Mouse (Mus musculus): Measurements from ENCODE around the gene Spg11. TPM values are rescaled to one million over a fixed set of nuclear protein-coding genes. Genes with fewer than 3 reads are reported as not detected.

The Spg11 gene
- polyA plus RNA-seq, 1 experiment = 5.8 TPM

- Histone ChIP-seq H3K4me3 (no peak overlapping the region), H3K27me3 (ENCODE audit: control insufficient read depth, insufficient read depth, insufficient read length) (no peaks in the 10 kb centered on the region), H3K79me2 (ENCODE audit: control insufficient read depth, insufficient read depth) (no peaks in the 10 kb centered on the region), H3K4me2 (ENCODE audit: low read depth) (peak overlapping the region; percentile 100), H3K36me3 (ENCODE audit: control insufficient read depth, insufficient read depth) (no peaks in the 10 kb centered on the region), H3ac (ENCODE audit: control insufficient read depth, insufficient read length) (no peak overlapping the region)
- TF ChIP-seq SRF (IDR thresholded peaks at IDR 0.05; ENCODE audit: control insufficient read depth, insufficient read length, low read depth) = no peak
- no peak for TF ChIP-seq MYOD1 (IDR thresholded peaks at IDR 0.05; ENCODE audit: control insufficient read depth in 1 of 3, insufficient read length in 2 of 3, low read depth in 2 of 3)
- no peak for TF ChIP-seq CEBPB (IDR thresholded peaks at IDR 0.05; ENCODE audit: insufficient read depth, poor library complexity, severe bottlenecking)
- TF ChIP-seq MAX (IDR thresholded peaks at IDR 0.05; ENCODE audit: low read depth) = no peak
- no peak for TF ChIP-seq REST (IDR thresholded peaks at IDR 0.05; ENCODE audit: insufficient read depth, insufficient read length)
- no peak for TF ChIP-seq POLR2AphosphoS2 (IDR thresholded peaks at IDR 0.05; ENCODE audit: insufficient read length, low read depth)
- TF ChIP-seq E2F4 (IDR thresholded peaks at IDR 0.05; ENCODE audit: insufficient read depth) = no peak
- no peak for TF ChIP-seq TCF12 (IDR thresholded peaks at IDR 0.05; ENCODE audit: insufficient read depth, poor library complexity, severe bottlenecking)
- no peak for TF ChIP-seq POLR2A (IDR thresholded peaks at IDR 0.05; ENCODE audit: insufficient read length, low read depth)
These were observed 43.4 kb upstream of the Spg11 start for GRCm38 (mm10) chr2:122161542-122161941.

GRCm38 (mm10) chr2:122160680-122161079 lies 42.5 kb upstream of the Spg11 start, which contains the start of gene Trim69:
Trim69 (plus strand) TSS chr2:122160700.
- no peak within 1 kb of the TSS for H3K4me3 ChIP-seq
- H3K4me2 ChIP-seq (ENCODE audit: low read depth) = peak within 1 kb of the TSS; percentile 100
- H3K27me3 ChIP-seq (ENCODE audit: control insufficient read depth, insufficient read depth, insufficient read length) = no peaks in the 10 kb centered on the region
- TF ChIP-seq CEBPB (IDR thresholded peaks at IDR 0.05; ENCODE audit: insufficient read depth, poor library complexity, severe bottlenecking) (no peak), SRF (IDR thresholded peaks at IDR 0.05; ENCODE audit: control insufficient read depth, insufficient read length, low read depth) (no peak), POLR2AphosphoS2 (IDR thresholded peaks at IDR 0.05; ENCODE audit: insufficient read length, low read depth) (no peak), MYOG (IDR thresholded peaks at IDR 0.05; ENCODE audit: control insufficient read depth in 1 of 3, insufficient read depth in 1 of 3, insufficient read length in 2 of 3, low read depth in 2 of 3) (no peak), REST (IDR thresholded peaks at IDR 0.05; ENCODE audit: insufficient read depth, insufficient read length) (no peak), POLR2A (IDR thresholded peaks at IDR 0.05; ENCODE audit: insufficient read length, low read depth) (no peak), E2F4 (IDR thresholded peaks at IDR 0.05; ENCODE audit: insufficient read depth) (no peak), MYOD1 (IDR thresholded peaks at IDR 0.05; ENCODE audit: control insufficient read depth in 1 of 3, insufficient read length in 2 of 3, low read depth in 2 of 3) (no peak), MAX (IDR thresholded peaks at IDR 0.05; ENCODE audit: low read depth) (no peak), TCF12 (IDR thresholded peaks at IDR 0.05; ENCODE audit: insufficient read depth, poor library complexity, severe bottlenecking) (no peak)
- no peak within 1 kb of the TSS for H3ac ChIP-seq (ENCODE audit: control insufficient read depth, insufficient read length)
- no peaks in the 10 kb centered on the region for H3K36me3 ChIP-seq (ENCODE audit: control insufficient read depth, insufficient read depth)
- H3K79me2 ChIP-seq (ENCODE audit: control insufficient read depth, insufficient read depth) = no peaks in the 10 kb centered on the region

DNA sequence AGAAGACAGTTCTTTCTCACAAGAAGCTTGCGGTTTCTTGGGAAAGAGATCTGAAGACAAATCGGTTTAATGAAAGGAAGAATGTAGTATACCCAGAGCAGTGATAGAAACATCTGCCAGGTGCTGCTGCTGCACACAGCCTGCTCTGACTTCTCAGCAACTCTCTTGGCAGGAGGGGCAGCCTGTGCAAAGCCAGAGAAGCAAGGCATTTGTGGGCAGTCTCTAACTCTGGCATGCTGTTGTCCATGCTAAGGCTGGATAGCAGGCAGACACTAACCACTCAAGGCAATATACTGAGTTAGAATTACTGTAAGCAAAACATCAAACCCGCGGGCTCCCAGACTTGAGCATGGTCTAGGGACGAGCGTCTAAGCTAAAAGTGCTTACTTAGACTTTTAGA lies 41.5 kb upstream of the Spg11 start:
- Histone ChIP-seq H3K79me2 (ENCODE audit: control insufficient read depth, insufficient read depth) (no peaks in the 10 kb centered on the region), H3K27me3 (ENCODE audit: control insufficient read depth, insufficient read depth, insufficient read length) (no peaks in the 10 kb centered on the region), H3K4me3 (no peak overlapping the region), H3K36me3 (ENCODE audit: control insufficient read depth, insufficient read depth) (no peaks in the 10 kb centered on the region), H3ac (ENCODE audit: control insufficient read depth, insufficient read length) (no peak overlapping the region), H3K4me2 (ENCODE audit: low read depth) (no peak overlapping the region)
- TF ChIP-seq USF1 (IDR thresholded peaks at IDR 0.05; ENCODE audit: low read depth) = no peak
- TF ChIP-seq MYOD1 (IDR thresholded peaks at IDR 0.05; ENCODE audit: control insufficient read depth in 1 of 3, insufficient read length in 2 of 3, low read depth in 2 of 3) = no peak
- no peak for TF ChIP-seq TCF12 (IDR thresholded peaks at IDR 0.05; ENCODE audit: insufficient read depth, poor library complexity, severe bottlenecking)
- TF ChIP-seq POLR2A (IDR thresholded peaks at IDR 0.05; ENCODE audit: insufficient read length, low read depth) = no peak
- TF ChIP-seq CEBPB (IDR thresholded peaks at IDR 0.05; ENCODE audit: insufficient read depth, poor library complexity, severe bottlenecking) = no peak
- no peak for TF ChIP-seq TCF3 (IDR thresholded peaks at IDR 0.05; ENCODE audit: insufficient read length, low read depth)
- no peak for TF ChIP-seq POLR2AphosphoS2 (IDR thresholded peaks at IDR 0.05; ENCODE audit: insufficient read length, low read depth)
- TF ChIP-seq MAX (IDR thresholded peaks at IDR 0.05; ENCODE audit: low read depth) = no peak
- TF ChIP-seq SRF (IDR thresholded peaks at IDR 0.05; ENCODE audit: control insufficient read depth, insufficient read length, low read depth) = no peak
- TF ChIP-seq E2F4 (IDR thresholded peaks at IDR 0.05; ENCODE audit: insufficient read depth) = no peak
- no peak for TF ChIP-seq REST (IDR thresholded peaks at IDR 0.05; ENCODE audit: insufficient read depth, insufficient read length)
- no peak for TF ChIP-seq MYOG (IDR thresholded peaks at IDR 0.05; ENCODE audit: control insufficient read depth in 1 of 3, insufficient read depth in 1 of 3, insufficient read length in 2 of 3, low read depth in 2 of 3)

- Histone ChIP-seq H3ac (ENCODE audit: control insufficient read depth, insufficient read length) (no peak overlapping the region), H3K27me3 (ENCODE audit: control insufficient read depth, insufficient read depth, insufficient read length) (no peaks in the 10 kb centered on the region), H3K79me2 (ENCODE audit: control insufficient read depth, insufficient read depth) (no peaks in the 10 kb centered on the region), H3K4me3 (no peak overlapping the region), H3K4me2 (ENCODE audit: low read depth) (no peak overlapping the region), H3K36me3 (ENCODE audit: control insufficient read depth, insufficient read depth) (peaks cover 3% of the 10 kb centered on the region)
- TF ChIP-seq E2F4 (IDR thresholded peaks at IDR 0.05; ENCODE audit: insufficient read depth) = no peak
- TF ChIP-seq REST (IDR thresholded peaks at IDR 0.05; ENCODE audit: insufficient read depth, insufficient read length) = no peak
- TF ChIP-seq MAX (IDR thresholded peaks at IDR 0.05; ENCODE audit: low read depth) = no peak
- no peak for TF ChIP-seq POLR2A (IDR thresholded peaks at IDR 0.05; ENCODE audit: insufficient read length, low read depth)
- no peak for TF ChIP-seq POLR2AphosphoS2 (IDR thresholded peaks at IDR 0.05; ENCODE audit: insufficient read length, low read depth)
- TF ChIP-seq MYOG (IDR thresholded peaks at IDR 0.05; ENCODE audit: control insufficient read depth in 1 of 3, insufficient read depth in 1 of 3, insufficient read length in 2 of 3, low read depth in 2 of 3) = no peak
- TF ChIP-seq CEBPB (IDR thresholded peaks at IDR 0.05; ENCODE audit: insufficient read depth, poor library complexity, severe bottlenecking) = no peak
- no peak for TF ChIP-seq MYOD1 (IDR thresholded peaks at IDR 0.05; ENCODE audit: control insufficient read depth in 1 of 3, insufficient read length in 2 of 3, low read depth in 2 of 3)
- no peak for TF ChIP-seq TCF12 (IDR thresholded peaks at IDR 0.05; ENCODE audit: insufficient read depth, poor library complexity, severe bottlenecking)
- TF ChIP-seq USF1 (IDR thresholded peaks at IDR 0.05; ENCODE audit: low read depth) = no peak
- TF ChIP-seq SRF (IDR thresholded peaks at IDR 0.05; ENCODE audit: control insufficient read depth, insufficient read length, low read depth) = no peak
- TF ChIP-seq TCF3 (IDR thresholded peaks at IDR 0.05; ENCODE audit: insufficient read length, low read depth) = no peak
These were observed 40.2 kb upstream of the Spg11 start for GRCm38 (mm10) chr2:122158362-122158802.
